Mouse (Mus musculus): ENCODE results near the gene Fam227a.

Fam227a gene

GRCm38 (mm10) chr15:79617135-79617534 is 41.6 kb downstream of the Fam227a start:
- no peak for DNase-seq (ENCODE audit: low spot score in 2 of 2)

GRCm38 (mm10) chr15:79616729-79617128 is 42.0 kb downstream of the Fam227a start:
- no peak for DNase-seq (ENCODE audit: low spot score in 2 of 2)

GRCm38 (mm10) chr15:79615501-79615900 is 43.3 kb downstream of the Fam227a start:
- DNase-seq (ENCODE audit: low spot score in 2 of 2), result no peak

GRCm38 (mm10) chr15:79609226-79609625 is 49.5 kb downstream of the Fam227a start:
- DNase-seq (ENCODE audit: low spot score in 2 of 2), result no peak

GRCm38 (mm10) chr15:79608214-79608613 is 50.5 kb downstream of the Fam227a start:
- DNase-seq (ENCODE audit: low spot score in 2 of 2), result no peak

- peak; percentile 12 to 43 for DNase-seq (ENCODE audit: low spot score in 2 of 2)
Measured at GRCm38 (mm10) chr15:79607757-79608156, 51.0 kb downstream of the Fam227a start.

- no peak for DNase-seq (ENCODE audit: low spot score in 2 of 2)
Measured at GRCm38 (mm10) chr15:79606161-79606560, 52.6 kb downstream of the Fam227a start.

- peak; percentile 40 to 64 for DNase-seq (ENCODE audit: low spot score in 2 of 2)
Measured at GRCm38 (mm10) chr15:79604990-79605665, 53.6 kb downstream of the Fam227a start, which contains the start of gene Dmc1. Gene Dmc1, minus strand, starts transcription at chr15:79605109.

- DNase-seq (ENCODE audit: low spot score in 2 of 2), result no peak
Measured at GRCm38 (mm10) chr15:79600176-79600575, 58.6 kb downstream of the Fam227a start.

GRCm38 (mm10) chr15:79598715-79599114 is 60.0 kb downstream of the Fam227a start:
- no peak for DNase-seq (ENCODE audit: low spot score in 2 of 2)

- DNase-seq (ENCODE audit: low spot score in 2 of 2), result no peak
Measured at GRCm38 (mm10) chr15:79581581-79581980, 77.2 kb downstream of the Fam227a start.

GRCm38 (mm10) chr15:79577671-79578426 is 80.9 kb downstream of the Fam227a start:
- DNase-seq (ENCODE audit: low spot score in 2 of 2), result peak; percentile 55 to 58

- no peak for DNase-seq (ENCODE audit: low spot score in 2 of 2)
Measured at GRCm38 (mm10) chr15:79576947-79577346, 81.8 kb downstream of the Fam227a start.

GRCm38 (mm10) chr15:79575543-79576222 is 83.1 kb downstream of the Fam227a start:
- DNase-seq (ENCODE audit: low spot score in 2 of 2), result no peak

- DNase-seq (ENCODE audit: low spot score in 2 of 2), result no peak
Measured at GRCm38 (mm10) chr15:79562417-79562816, 96.3 kb downstream of the Fam227a start.

GRCm38 (mm10) chr15:79559649-79560048 is 99.1 kb downstream of the Fam227a start:
- no peak for DNase-seq (ENCODE audit: low spot score in 2 of 2)

Measured in thymus, postnatal 10 days (tissue).